Mouse (Mus musculus): ENCODE data around the gene Focad. TPM values are rescaled to one million over a fixed set of nuclear protein-coding genes. Genes with fewer than 3 reads are reported as not detected.

The Focad gene
- polyA plus RNA-seq, 1 experiment from 2014 or later = 6.5 TPM

GRCm38 (mm10) chr4:88261349-88261748 is 166.9 kb downstream of the Focad start:
- Histone ChIP-seq H3K36me3 (replicated peaks) (no peaks in the 10 kb centered on the region), H3K9ac (no peak overlapping the region), H3K4me2 (no peak overlapping the region), H3K27me3 (no peaks in the 10 kb centered on the region), H3K9me3 (replicated peaks) (no peaks in the 10 kb centered on the region), H3K4me3 (replicated peaks) (no peak overlapping the region), H3K4me1 (replicated peaks) (no peaks in the 10 kb centered on the region), H3K27ac (replicated peaks) (no peak overlapping the region)
- no peak for ATAC-seq (ENCODE audit: insufficient read depth)
- 66% methylated on average over 5 of the region's 5 CpGs for WGBS (ENCODE audit: insufficient replicate concordance)

- H3K27ac ChIP-seq (replicated peaks) = no peak overlapping the region
- no peaks in the 10 kb centered on the region for H3K4me1 ChIP-seq (replicated peaks)
- H3K36me3 ChIP-seq (replicated peaks) = no peaks in the 10 kb centered on the region
- no peak overlapping the region for H3K9ac ChIP-seq
- no peak for ATAC-seq (ENCODE audit: insufficient read depth)
- H3K9me3 ChIP-seq (replicated peaks) = no peaks in the 10 kb centered on the region
- no peak overlapping the region for H3K4me2 ChIP-seq
- no peak overlapping the region for H3K4me3 ChIP-seq (replicated peaks)
- no peaks in the 10 kb centered on the region for H3K27me3 ChIP-seq
- WGBS (ENCODE audit: insufficient replicate concordance) = 83% methylated on average over 1 of the region's 1 CpGs
These were observed 170.1 kb downstream of the Focad start for GRCm38 (mm10) chr4:88264536-88264935.

- Histone ChIP-seq H3K9ac (no peak overlapping the region), H3K9me3 (replicated peaks) (no peaks in the 10 kb centered on the region), H3K4me3 (replicated peaks) (no peak overlapping the region), H3K4me2 (no peak overlapping the region), H3K36me3 (replicated peaks) (no peaks in the 10 kb centered on the region), H3K27me3 (no peaks in the 10 kb centered on the region), H3K4me1 (replicated peaks) (no peaks in the 10 kb centered on the region), H3K27ac (replicated peaks) (no peak overlapping the region)
- no peak for ATAC-seq (ENCODE audit: insufficient read depth)
- WGBS (ENCODE audit: insufficient replicate concordance) = 55% methylated on average over 7 of the region's 7 CpGs
These were observed 176.1 kb downstream of the Focad start for GRCm38 (mm10) chr4:88270408-88271067.

DNA sequence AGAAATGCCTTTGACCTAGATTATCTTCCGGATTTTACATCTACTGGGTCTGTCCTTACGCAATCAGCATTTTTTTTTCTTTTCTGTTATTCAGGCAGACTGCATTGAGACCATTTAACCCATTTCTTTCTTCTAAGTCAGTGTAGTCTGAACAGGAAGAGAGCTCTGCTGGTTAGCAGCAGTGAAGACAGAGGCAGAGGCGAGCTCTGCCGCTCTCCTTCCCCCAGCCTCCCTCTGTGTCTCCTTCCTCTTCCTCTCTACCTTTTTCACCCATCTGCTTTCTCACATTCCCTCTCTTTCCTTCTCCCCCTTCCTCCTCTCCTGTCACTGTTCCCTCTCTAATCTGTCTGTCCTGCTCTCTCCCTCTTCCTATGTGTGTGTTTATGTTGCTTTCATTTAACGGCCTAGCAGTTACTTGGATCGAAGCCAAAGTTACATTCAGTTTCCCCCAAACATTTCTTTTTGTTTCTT is 181.2 kb downstream of the Focad start:
- Histone ChIP-seq H3K27ac (replicated peaks) (no peak overlapping the region), H3K4me2 (no peak overlapping the region)

DNA sequence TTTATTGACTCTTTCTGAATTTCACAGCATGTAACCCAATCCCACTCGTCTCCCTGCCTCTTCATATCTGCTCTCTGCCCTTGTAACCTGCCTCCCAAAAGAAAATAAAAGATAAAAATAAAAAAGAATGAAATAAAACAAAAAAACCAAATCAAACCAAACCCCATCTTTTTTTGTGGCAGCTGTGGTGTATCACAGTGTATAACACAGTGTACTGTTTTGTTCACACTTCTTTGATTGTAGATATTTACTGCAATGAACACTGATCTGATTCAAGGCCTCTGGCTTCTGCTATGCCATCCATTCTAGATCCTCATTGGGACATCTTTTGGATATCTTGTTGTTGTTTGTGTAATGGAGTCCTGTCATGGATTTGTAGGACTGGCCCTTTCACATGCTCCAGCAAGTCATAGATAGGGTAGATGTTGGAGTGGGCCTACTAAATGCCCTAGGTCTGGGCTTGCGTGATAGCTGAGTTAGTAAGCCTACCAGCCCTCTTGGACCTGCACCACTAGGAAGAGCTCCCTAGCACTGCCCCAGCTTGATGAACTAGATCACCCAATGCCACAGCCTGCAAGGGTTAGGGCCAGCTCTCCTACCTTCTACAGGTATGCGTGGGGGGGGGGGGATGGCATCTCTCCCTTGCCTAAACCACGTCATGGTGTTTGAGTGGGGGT is 181.8 kb downstream of the Focad start:
- H3K27me3 ChIP-seq = no peaks in the 10 kb centered on the region
- no peaks in the 10 kb centered on the region for H3K9me3 ChIP-seq (replicated peaks)
- WGBS (ENCODE audit: insufficient replicate concordance) = 64% methylated on average over 4 of the region's 4 CpGs
- no peak overlapping the region for H3K27ac ChIP-seq (replicated peaks)
- no peaks in the 10 kb centered on the region for H3K4me1 ChIP-seq (replicated peaks)
- H3K36me3 ChIP-seq (replicated peaks) = no peaks in the 10 kb centered on the region
- H3K4me2 ChIP-seq = no peak overlapping the region
- no peak overlapping the region for H3K9ac ChIP-seq
- H3K4me3 ChIP-seq (replicated peaks) = no peak overlapping the region
- ATAC-seq (ENCODE audit: insufficient read depth) = no peak

More for the DNA sequence above, 181.2 kb downstream of the Focad start:
- no peak overlapping the region for H3K9ac ChIP-seq
- no peaks in the 10 kb centered on the region for H3K4me1 ChIP-seq (replicated peaks)
- no peak overlapping the region for H3K4me3 ChIP-seq (replicated peaks)
- H3K9me3 ChIP-seq (replicated peaks) = no peaks in the 10 kb centered on the region
- H3K27me3 ChIP-seq = no peaks in the 10 kb centered on the region
- ATAC-seq (ENCODE audit: insufficient read depth) = no peak
- H3K36me3 ChIP-seq (replicated peaks) = no peaks in the 10 kb centered on the region
- 47% methylated on average over 6 of the region's 6 CpGs for WGBS (ENCODE audit: insufficient replicate concordance)

GRCm38 (mm10) chr4:88278524-88278923 is 184.1 kb downstream of the Focad start:
- 63% methylated on average over 2 of the region's 2 CpGs for WGBS (ENCODE audit: insufficient replicate concordance)
- H3K4me1 ChIP-seq (replicated peaks) = no peaks in the 10 kb centered on the region
- no peaks in the 10 kb centered on the region for H3K27me3 ChIP-seq
- no peaks in the 10 kb centered on the region for H3K36me3 ChIP-seq (replicated peaks)
- H3K9me3 ChIP-seq (replicated peaks) = no peaks in the 10 kb centered on the region
- no peak overlapping the region for H3K9ac ChIP-seq
- no peak overlapping the region for H3K4me2 ChIP-seq
- H3K4me3 ChIP-seq (replicated peaks) = no peak overlapping the region
- no peak for ATAC-seq (ENCODE audit: insufficient read depth)
- H3K27ac ChIP-seq (replicated peaks) = no peak overlapping the region

GRCm38 (mm10) chr4:88280536-88280935 is 186.1 kb downstream of the Focad start:
- ATAC-seq (ENCODE audit: insufficient read depth) = no peak
- 70% methylated on average over 2 of the region's 2 CpGs for WGBS (ENCODE audit: insufficient replicate concordance)

GRCm38 (mm10) chr4:88295537-88295936 is 201.1 kb downstream of the Focad start:
- Histone ChIP-seq H3K9ac (no peak overlapping the region), H3K9me3 (replicated peaks) (no peaks in the 10 kb centered on the region), H3K4me3 (replicated peaks) (no peak overlapping the region), H3K27me3 (no peaks in the 10 kb centered on the region), H3K4me1 (replicated peaks) (no peaks in the 10 kb centered on the region), H3K36me3 (replicated peaks) (no peaks in the 10 kb centered on the region), H3K27ac (replicated peaks) (no peak overlapping the region), H3K4me2 (no peak overlapping the region)
- 68% methylated on average over 6 of the region's 6 CpGs for WGBS (ENCODE audit: insufficient replicate concordance)
- ATAC-seq (ENCODE audit: insufficient read depth) = no peak

More at GRCm38 (mm10) chr4:88280536-88280935, 186.1 kb downstream of the Focad start:
- no peak overlapping the region for H3K9ac ChIP-seq
- H3K9me3 ChIP-seq (replicated peaks) = no peaks in the 10 kb centered on the region
- H3K27me3 ChIP-seq = no peaks in the 10 kb centered on the region
- no peak overlapping the region for H3K27ac ChIP-seq (replicated peaks)
- no peak overlapping the region for H3K4me3 ChIP-seq (replicated peaks)
- no peaks in the 10 kb centered on the region for H3K36me3 ChIP-seq (replicated peaks)
- H3K4me2 ChIP-seq = no peak overlapping the region
- H3K4me1 ChIP-seq (replicated peaks) = no peaks in the 10 kb centered on the region

- H3K9me3 ChIP-seq (replicated peaks) = no peaks in the 10 kb centered on the region
- 73% methylated on average over 3 of the region's 3 CpGs for WGBS (ENCODE audit: insufficient replicate concordance)
- no peaks in the 10 kb centered on the region for H3K27me3 ChIP-seq
- no peaks in the 10 kb centered on the region for H3K36me3 ChIP-seq (replicated peaks)
- H3K9ac ChIP-seq = no peak overlapping the region
- H3K4me3 ChIP-seq (replicated peaks) = no peak overlapping the region
- H3K4me1 ChIP-seq (replicated peaks) = no peaks in the 10 kb centered on the region
- H3K27ac ChIP-seq (replicated peaks) = no peak overlapping the region
- ATAC-seq (ENCODE audit: insufficient read depth) = no peak
- H3K4me2 ChIP-seq = no peak overlapping the region
These were observed 205.1 kb downstream of the Focad start for GRCm38 (mm10) chr4:88299551-88299950.

DNA sequence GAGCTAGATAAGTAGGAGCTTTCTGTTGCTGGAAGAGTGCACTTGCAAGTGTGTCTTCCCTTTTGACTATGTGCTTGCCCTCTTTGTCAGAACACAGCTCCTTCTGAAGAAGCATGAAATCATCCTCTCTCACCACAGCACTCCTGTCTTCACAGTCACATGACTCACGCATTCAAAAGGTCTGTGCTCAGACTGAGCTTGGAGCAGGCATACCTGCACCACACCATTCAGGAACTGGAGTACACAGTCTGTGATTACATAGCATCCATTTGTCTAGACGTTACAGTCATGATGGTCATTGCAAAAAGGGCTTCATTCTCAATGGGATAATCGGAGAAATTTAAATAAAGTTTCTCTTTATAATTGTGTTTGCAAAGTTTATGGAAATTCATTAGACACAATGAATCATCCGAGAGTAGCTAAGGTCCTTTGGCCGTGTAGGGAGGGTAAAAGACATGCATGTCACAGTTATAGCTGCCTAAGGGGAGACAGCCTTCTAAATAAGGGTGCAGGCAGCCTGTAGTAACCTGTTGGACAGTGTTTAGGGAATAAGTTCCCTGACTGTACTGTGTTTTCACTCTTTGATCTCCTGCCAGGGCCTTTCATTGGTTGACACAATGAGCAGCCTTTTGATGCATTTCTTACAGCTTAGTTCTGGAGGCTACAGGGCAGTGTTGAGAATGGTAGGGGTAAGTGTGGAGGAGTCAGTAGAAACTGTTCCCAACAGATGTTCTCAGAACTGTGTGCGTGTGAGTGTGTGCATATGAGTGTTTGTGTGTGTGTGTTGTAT is 206.6 kb downstream of the Focad start:
- Histone ChIP-seq H3K4me2 (no peak overlapping the region), H3K4me3 (replicated peaks) (no peak overlapping the region), H3K9ac (no peak overlapping the region), H3K9me3 (replicated peaks) (no peaks in the 10 kb centered on the region), H3K27ac (replicated peaks) (no peak overlapping the region), H3K27me3 (no peaks in the 10 kb centered on the region), H3K36me3 (replicated peaks) (no peaks in the 10 kb centered on the region), H3K4me1 (replicated peaks) (no peaks in the 10 kb centered on the region)
- WGBS (ENCODE audit: insufficient replicate concordance) = 58% methylated on average over 6 of the region's 6 CpGs
- no peak for ATAC-seq (ENCODE audit: insufficient read depth)

GRCm38 (mm10) chr4:88302291-88302690 is 207.9 kb downstream of the Focad start:
- Histone ChIP-seq H3K9me3 (replicated peaks) (no peaks in the 10 kb centered on the region), H3K9ac (no peak overlapping the region), H3K27me3 (no peaks in the 10 kb centered on the region), H3K4me1 (replicated peaks) (no peaks in the 10 kb centered on the region; the same call in 1 of the 2 replicates), H3K27ac (replicated peaks) (no peak overlapping the region), H3K4me3 (replicated peaks) (no peak overlapping the region), H3K4me2 (no peak overlapping the region), H3K36me3 (replicated peaks) (no peaks in the 10 kb centered on the region)
- no peak for ATAC-seq (ENCODE audit: insufficient read depth)

Data from liver, embryonic 15.5 days (tissue).